Mouse (Mus musculus) hindbrain, postnatal 0 days (tissue): Measurements from ENCODE around the gene Rptor. TPM values are rescaled to one million over a fixed set of nuclear protein-coding genes. Genes with fewer than 3 reads are reported as not detected.

Experiments used
- ATAC-seq: fragments of 200-750 bp; cut with Nextera tagmentation; 2 replicates; pipeline ENCODE4 v1.8.0; 2017; ENCODE audit warnings: mild to moderate bottlenecking, moderate TSS enrichment, moderate library complexity
- DNase-seq: peaks from one replicate; pipeline ENCODE4 v3.0.0-alpha.2; 2015; ENCODE audit warnings: low spot score
- H3K27ac ChIP-seq: fragments of 300-500 bp; sonication (generic); 2 replicates; pipeline ENCODE4 v1.5.1; 2014; ENCODE audit warnings: mild to moderate bottlenecking
- H3K27me3 ChIP-seq: fragments of 300-500 bp; sonication (generic); 2 replicates; pipeline ENCODE4 v1.6.1; 2014; ENCODE audit warnings: low read length, mixed read lengths; ENCODE audit not compliant: insufficient read depth
- H3K36me3 ChIP-seq: fragments of 300-500 bp; sonication (generic); 2 replicates; pipeline ENCODE4 v1.6.1; 2014; ENCODE audit warnings: low read length, mixed read lengths; ENCODE audit not compliant: insufficient read depth
- H3K4me1 ChIP-seq: fragments of 300-500 bp; sonication (generic); 2 replicates; pipeline ENCODE4 v1.6.1; 2014; ENCODE audit warnings: antibody characterized with exemption, low read length, mixed read lengths; ENCODE audit not compliant: insufficient read depth
- H3K4me2 ChIP-seq: fragments of 300-500 bp; sonication (generic); 2 replicates; pipeline ENCODE4 v1.6.1; 2014; ENCODE audit warnings: low read depth, mild to moderate bottlenecking, low read length, moderate library complexity, mixed read lengths
- H3K4me3 ChIP-seq: fragments of 300-500 bp; sonication (generic); 2 replicates; pipeline ENCODE4 v1.5.1; 2014; ENCODE audit warnings: low read length
- H3K9ac ChIP-seq: fragments of 300-500 bp; sonication (generic); replicated peaks from 2 replicates; pipeline ENCODE4 v1.6.1; 2014; ENCODE audit warnings: mild to moderate bottlenecking, low read length, moderate library complexity, mixed read lengths
- H3K9me3 ChIP-seq: fragments of 300-500 bp; sonication (generic); 2 replicates; pipeline ENCODE4 v1.6.1; 2016; ENCODE audit warnings: low read length, mixed read lengths
- CTCF ChIP-seq: IDR thresholded peaks from 2 replicates; pipeline ENCODE4 v1.5.1; 2016; ENCODE audit warnings: antibody characterized with exemption, control low read depth, low read depth
- WGBS: fragments of 180-500 bp; shearing (Covaris S2); extraction: QIAGEN DNeasy Blood & Tissue Kit; methylation state at CpG from one replicate; pipeline ENCODE4 v1.1.7; 2014; 5-methylcytosine and 5-hydroxymethylcytosine counted together
- polyA plus RNA-seq: library from polyadenylated mRNA; unstranded; fragments of >200 nt; fragmentation: Nextera tagmentation; extraction: Ambion mirVana; gene quantifications from 2 replicates; pipeline ENCODE4 v1.2.1, GENCODE M21; 2015
- total RNA-seq: library from RNA; depleted of rRNA; stranded (reverse); fragments of >200 nt; gene quantifications from 2 replicates; pipeline ENCODE4 v1.2.3, GENCODE M21; 2014

The Rptor gene
- total and polyA plus RNA-seq, 2 experiments from 2014 or later, result 8.7 to 69.0 TPM

DNA sequence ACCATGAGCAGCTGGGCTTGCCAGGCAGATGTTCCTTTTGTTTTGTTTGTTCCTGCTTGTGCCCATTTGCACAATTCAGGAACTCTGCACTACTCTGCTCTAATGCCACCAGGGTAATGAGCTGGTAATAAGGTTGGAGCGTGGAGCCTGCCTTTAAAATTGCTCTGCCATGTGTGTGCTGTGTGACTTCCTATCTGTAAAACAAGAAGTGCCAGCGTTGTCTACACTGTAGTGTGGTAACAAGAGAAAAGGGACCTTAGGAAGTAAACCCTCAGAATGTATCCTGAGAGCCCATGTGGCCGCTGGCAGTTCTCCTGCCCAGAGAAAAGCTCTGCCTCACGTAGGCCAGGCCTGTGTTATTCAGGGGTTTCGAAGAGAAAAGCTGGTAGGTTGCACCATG lies 108.1 kb downstream of the Rptor start:
- Histone ChIP-seq H3K9ac (no peak overlapping the region), H3K27me3 (no peaks in the 10 kb centered on the region), H3K27ac (no peak overlapping the region), H3K36me3 (no peaks in the 10 kb centered on the region), H3K4me1 (peaks cover 4% of the 10 kb centered on the region), H3K4me3 (no peak overlapping the region), H3K9me3 (no peaks in the 10 kb centered on the region), H3K4me2 (no peak overlapping the region)
- no peak for TF ChIP-seq CTCF
- DNase-seq, result no peak
- no peak for ATAC-seq
- 80% methylated on average over 5 of the region's 5 CpGs for WGBS

GRCm38 (mm10) chr11:119715437-119715836 lies 112.7 kb downstream of the Rptor start:
- no peak for ATAC-seq
- 41% methylated on average over 5 of the region's 5 CpGs for WGBS

DNA sequence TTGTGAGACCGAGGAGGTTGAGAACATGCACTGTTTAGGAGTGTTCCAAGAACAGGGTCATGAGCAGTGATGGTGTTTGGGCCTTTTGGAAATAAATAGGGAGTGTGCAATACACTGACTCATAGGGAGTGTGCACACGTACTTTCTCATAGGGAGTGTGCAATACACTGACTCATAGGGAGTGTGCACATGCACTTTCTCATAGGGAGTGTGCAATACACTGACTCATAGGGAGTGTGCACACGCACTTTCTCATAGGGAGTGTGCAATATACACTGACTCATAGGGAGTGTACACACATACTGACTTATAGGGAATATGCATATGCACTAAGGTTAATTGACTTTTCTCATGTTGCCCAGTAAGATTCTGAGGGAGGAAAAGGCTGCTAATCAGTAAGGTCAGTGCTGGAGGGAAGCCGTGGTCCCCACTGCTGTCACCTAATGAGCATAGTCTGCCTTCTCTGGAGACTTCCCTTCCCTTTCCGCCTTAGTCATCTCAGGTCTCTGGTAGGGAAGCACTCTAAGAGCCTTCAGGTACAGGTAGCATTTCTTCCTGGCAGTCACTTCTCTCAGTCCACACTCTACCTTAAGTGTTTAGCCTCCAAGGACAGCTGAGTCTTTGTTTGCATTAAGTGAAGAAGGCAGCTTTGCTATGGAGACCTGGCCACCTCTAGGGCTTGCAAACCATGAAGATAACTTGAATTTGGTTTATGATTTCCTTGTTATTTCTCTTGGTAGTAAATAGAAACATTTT lies 113.3 kb downstream of the Rptor start:
- Histone ChIP-seq H3K27me3 (no peaks in the 10 kb centered on the region), H3K4me1 (no peaks in the 10 kb centered on the region), H3K4me3 (no peak overlapping the region), H3K9ac (no peak overlapping the region), H3K36me3 (no peaks in the 10 kb centered on the region), H3K27ac (no peak overlapping the region), H3K9me3 (no peaks in the 10 kb centered on the region), H3K4me2 (no peak overlapping the region)
- TF ChIP-seq CTCF, result no peak
- ATAC-seq, result no peak
- no peak for DNase-seq
- WGBS, result 86% methylated on average over 5 of the region's 5 CpGs

More at GRCm38 (mm10) chr11:119715437-119715836, 112.7 kb downstream of the Rptor start:
- Histone ChIP-seq H3K4me1 (no peaks in the 10 kb centered on the region), H3K4me3 (no peak overlapping the region), H3K9me3 (no peaks in the 10 kb centered on the region), H3K27ac (peak overlapping the region; percentile 41; the same call in 1 of the 2 replicates), H3K9ac (no peak overlapping the region), H3K27me3 (no peaks in the 10 kb centered on the region), H3K4me2 (no peak overlapping the region), H3K36me3 (no peaks in the 10 kb centered on the region)
- DNase-seq, result no peak
- no peak for TF ChIP-seq CTCF

- TF ChIP-seq CTCF, result no peak
Measured at GRCm38 (mm10) chr11:119718115-119718514, 115.4 kb downstream of the Rptor start.

DNA sequence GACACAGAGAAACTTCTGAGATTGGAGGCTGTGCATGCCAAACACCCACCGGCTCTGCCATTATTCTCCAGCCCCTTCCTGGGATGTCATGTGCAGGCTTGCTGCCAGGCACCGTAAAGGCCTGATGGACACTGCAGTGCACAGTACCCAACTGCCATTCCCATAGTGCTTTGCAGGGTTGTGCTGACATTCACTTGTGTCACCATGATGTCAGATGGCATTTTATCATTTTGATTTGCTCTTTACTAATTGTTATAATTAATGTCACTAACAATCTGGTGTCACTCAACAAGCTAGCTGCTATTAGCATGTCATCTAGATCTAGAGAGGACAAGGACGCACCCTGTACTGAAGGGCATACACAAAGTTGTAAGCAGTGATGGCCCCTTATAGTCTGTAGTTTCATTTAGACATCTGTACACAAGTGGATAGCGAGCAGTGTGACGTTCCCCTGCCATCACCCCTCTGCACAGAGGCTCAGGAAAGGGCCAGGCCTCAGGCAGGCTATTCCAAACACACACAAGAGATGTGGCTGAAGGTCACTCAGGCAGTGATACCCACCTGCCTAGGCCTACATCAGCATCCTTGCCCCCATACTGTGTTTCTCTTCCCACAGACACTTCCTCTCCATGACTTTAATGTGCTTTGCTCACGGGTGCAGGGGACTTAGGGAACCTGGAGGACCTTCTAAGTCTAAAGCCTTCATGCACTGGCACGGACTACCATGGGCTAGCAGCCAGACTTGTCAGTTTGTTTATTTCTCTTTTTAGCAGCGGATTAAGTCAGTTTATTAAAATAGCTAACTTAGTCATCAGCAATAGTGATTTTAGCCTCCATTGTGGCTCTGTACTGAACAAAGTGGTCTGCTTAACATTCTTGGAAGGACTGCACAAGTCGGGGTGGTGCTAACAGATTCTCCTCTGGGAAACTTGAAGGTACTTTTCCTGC lies 117.7 kb downstream of the Rptor start:
- ATAC-seq (no peak), DNase-seq (no peak)
- Histone ChIP-seq H3K9me3 (no peaks in the 10 kb centered on the region), H3K4me3 (no peak overlapping the region), H3K27me3 (no peaks in the 10 kb centered on the region), H3K9ac (no peak overlapping the region), H3K27ac (no peak overlapping the region), H3K4me2 (no peak overlapping the region), H3K4me1 (no peaks in the 10 kb centered on the region), H3K36me3 (no peaks in the 10 kb centered on the region)
- no peak for TF ChIP-seq CTCF
- WGBS, result 65% methylated on average over 9 of the region's 9 CpGs

More at GRCm38 (mm10) chr11:119718115-119718514, 115.4 kb downstream of the Rptor start:
- Histone ChIP-seq H3K9ac (no peak overlapping the region), H3K9me3 (no peaks in the 10 kb centered on the region), H3K4me3 (no peak overlapping the region), H3K4me2 (no peak overlapping the region), H3K27ac (no peak overlapping the region), H3K27me3 (no peaks in the 10 kb centered on the region), H3K4me1 (no peaks in the 10 kb centered on the region), H3K36me3 (no peaks in the 10 kb centered on the region)
- no peak for DNase-seq
- ATAC-seq, result no peak
- WGBS, result 99% methylated on average over 3 of the region's 3 CpGs

GRCm38 (mm10) chr11:119724709-119725108 lies 122.0 kb downstream of the Rptor start:
- no peaks in the 10 kb centered on the region for H3K36me3 ChIP-seq
- H3K9me3 ChIP-seq, result no peaks in the 10 kb centered on the region
- DNase-seq, result no peak
- H3K4me1 ChIP-seq, result no peaks in the 10 kb centered on the region
- no peak for TF ChIP-seq CTCF
- 84% methylated on average over 9 of the region's 9 CpGs for WGBS
- H3K27ac ChIP-seq, result no peak overlapping the region
- no peak for ATAC-seq
- H3K4me3 ChIP-seq, result no peak overlapping the region
- H3K27me3 ChIP-seq, result no peaks in the 10 kb centered on the region
- no peak overlapping the region for H3K4me2 ChIP-seq
- H3K9ac ChIP-seq, result no peak overlapping the region
